Mouse (Mus musculus): Measurements from ENCODE around the gene Anp32a.

GRCm38 (mm10) chr9:62348050-62348449 lies 7.0 kb downstream of the Anp32a start:
- TF ChIP-seq CTCF (IDR thresholded peaks at IDR 0.05) (no peak), EP300 (IDR thresholded peaks at IDR 0.05; ENCODE audit: insufficient read depth, low read depth, low read length) (no peak)

Measured in heart, adult 2 months (tissue).